Mouse (Mus musculus) c-Kit-positive CD71-positive TER-119-negative erythroid progenitor cells, embryonic 14.5 days (primary cell): ENCODE measurements around the gene Rufy3.

Source experiments
- DNase-seq: peaks from one replicate; pipeline ENCODE4 v3.0.0-alpha.2; 2013; ENCODE audit warnings: low read depth

Gene Rufy3

GRCm38 (mm10) chr5:88629125-88629524 is 64.3 kb downstream of the Rufy3 start:
- no peak for DNase-seq

- DNase-seq = no peak
Observed at GRCm38 (mm10) chr5:88629987-88630386, 65.1 kb downstream of the Rufy3 start.

DNA sequence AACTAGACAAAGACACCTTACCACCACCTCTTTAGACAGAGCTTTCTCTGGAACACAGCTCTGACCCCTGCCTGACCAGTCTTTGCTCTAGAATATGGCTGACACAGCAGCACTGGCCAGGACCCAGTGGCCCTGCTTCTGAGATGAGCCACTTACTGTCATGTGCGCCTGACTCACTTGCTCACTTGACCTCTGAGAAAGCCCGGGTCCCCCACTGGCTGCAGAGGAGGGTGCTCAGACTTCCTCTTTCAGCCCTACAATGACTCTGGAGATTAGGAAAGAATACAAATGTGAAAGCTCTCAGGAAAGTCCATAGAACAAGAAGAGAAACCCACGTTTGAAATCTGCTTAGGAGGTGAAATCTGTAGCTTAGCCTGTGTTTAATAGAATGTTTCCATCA is 66.0 kb downstream of the Rufy3 start:
- DNase-seq = no peak

GRCm38 (mm10) chr5:88631545-88631944 is 66.7 kb downstream of the Rufy3 start:
- no peak for DNase-seq

DNA sequence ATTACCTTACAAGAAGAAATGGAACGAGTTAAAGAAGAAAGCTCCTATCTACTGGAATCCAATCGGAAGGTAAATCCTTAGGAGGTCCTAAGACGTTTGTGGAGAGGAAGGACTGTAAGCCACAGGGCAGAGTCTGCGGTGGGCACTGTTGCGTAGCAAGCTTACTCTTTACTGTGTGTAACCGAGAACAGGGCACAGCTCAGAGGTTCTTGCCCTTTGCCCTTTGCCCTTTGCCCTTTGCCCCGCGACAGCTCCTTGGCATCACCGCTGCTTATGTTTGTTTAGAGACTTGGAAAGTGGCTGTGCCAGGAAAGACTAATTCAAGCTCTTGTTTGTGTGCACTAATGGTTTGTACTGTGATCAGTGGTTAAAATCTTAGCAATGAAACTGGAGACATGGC is 67.6 kb downstream of the Rufy3 start:
- no peak for DNase-seq

- DNase-seq = no peak
Observed at GRCm38 (mm10) chr5:88634076-88634475, 69.2 kb downstream of the Rufy3 start.

DNA sequence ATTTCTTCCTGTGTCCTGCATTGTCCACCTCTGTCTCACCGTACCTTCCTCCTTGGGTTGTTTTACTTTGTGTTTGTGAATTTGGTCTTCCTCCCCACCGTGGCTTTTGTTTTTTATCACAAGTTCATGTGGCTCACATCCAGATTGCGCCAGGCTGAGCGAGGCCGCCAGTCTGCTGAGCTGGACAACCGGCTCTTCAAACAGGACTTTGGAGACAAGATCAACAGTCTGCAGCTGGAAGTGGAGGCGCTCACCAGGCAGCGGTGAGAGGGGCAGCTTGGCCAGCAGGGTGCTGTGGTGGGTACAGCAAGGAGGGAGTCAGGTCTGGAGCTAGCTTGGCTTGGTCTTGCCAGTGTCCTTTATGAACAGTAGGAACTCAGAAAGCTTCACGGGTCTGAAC is 77.9 kb downstream of the Rufy3 start:
- no peak for DNase-seq

DNA sequence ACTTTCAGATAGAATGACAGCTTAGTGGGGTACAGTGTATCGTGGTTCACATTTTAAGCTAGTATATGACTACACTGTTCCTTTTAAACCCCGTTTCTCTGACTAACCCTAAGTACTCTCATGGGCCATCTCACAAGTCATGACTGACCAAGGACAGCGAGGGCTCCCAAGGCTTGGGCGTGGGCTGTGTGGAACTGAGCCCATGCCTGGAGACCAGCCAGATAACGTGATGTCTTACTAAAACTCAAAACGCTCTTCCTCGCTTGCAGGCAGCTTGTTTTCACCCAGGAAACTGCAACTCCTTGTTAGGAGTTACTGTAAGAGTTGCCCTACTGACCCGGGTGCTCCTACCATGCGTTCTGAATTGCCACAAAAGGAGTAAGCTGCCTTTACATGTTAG is 78.7 kb downstream of the Rufy3 start:
- DNase-seq = no peak

- DNase-seq = no peak
Observed at GRCm38 (mm10) chr5:88644901-88645300, 80.1 kb downstream of the Rufy3 start.

DNA sequence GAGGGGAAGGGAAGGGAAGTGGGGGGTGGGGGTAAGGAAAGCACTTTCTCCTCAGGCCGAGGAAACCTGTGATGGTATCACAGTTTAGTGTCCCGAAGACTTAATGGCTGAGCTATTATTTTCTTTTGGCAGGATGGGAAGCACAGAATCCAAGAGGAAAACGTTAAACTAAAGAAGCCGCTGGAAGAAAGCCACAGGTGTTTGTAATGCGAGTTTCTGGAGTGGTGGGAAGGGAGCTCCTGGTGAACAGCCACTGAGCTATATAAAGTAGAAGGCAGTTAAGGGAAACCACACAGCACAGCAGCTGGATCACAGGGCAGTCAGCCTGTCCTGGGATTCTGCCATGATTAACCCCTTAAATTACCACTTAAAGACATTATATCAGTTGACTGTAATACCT is 80.6 kb downstream of the Rufy3 start:
- DNase-seq = no peak

DNA sequence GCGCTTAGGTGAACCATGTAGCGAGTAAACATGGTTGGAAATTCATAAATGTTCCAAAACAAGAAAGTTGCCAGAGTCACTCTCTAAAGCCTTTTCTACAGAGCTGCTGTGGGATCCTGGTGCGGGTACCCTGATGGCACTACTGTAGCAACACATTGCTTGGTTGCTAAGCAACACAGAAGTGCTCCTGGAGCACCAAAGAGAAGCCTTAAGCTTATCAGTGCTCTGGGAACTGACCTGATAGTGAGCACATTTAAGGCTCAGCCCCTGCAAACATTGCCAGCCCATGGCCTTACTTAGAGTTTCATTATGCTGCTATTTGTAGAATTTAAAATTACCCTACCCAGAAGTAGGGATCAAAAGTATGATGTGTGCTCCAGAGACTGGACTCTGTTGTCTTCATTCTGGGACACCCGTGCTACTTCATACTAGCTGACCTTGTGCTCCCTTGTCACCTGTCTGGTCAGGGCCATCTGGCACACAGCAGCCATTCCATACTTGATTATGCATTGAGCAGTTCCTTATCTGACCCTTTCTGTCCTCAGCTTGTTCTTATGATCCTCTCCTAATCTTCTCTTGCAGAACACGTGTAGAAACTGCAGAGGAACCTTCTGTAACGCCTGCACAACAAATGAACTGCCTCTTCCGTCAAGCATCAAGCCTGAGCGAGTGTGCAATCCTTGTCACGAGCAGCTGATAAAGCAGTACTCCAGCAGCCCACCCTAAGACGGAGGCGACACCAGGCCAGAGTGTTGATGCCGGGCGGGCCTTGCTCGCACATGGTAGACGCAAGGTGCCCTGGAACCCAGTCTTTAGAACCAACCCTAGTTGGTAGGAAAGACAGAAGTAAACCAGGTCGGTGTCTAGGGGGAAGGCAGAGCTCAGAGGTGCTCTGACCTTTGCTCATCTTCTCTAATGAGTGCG is 84.7 kb downstream of the Rufy3 start:
- DNase-seq = peak; percentile 40

DNA sequence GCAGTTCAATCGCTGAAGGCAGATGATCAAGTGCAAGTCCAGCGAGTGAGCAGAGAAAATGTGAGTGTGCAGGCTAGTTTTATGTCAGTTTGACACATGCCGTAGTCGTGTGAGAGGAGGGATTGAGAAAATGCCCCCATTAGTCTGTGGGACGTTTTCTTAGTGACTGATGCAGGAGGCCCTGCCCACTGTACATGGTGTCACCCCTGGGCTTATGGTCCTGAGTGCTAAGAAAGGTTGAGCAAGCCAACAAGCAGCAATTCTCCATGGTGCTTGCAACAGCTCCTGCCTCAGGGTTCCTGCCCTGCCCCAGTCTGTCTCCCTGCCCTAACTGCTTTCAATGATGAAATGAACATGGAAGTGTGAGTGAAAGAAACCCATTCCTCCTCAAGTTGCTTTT is 87.7 kb downstream of the Rufy3 start:
- DNase-seq = no peak

DNA sequence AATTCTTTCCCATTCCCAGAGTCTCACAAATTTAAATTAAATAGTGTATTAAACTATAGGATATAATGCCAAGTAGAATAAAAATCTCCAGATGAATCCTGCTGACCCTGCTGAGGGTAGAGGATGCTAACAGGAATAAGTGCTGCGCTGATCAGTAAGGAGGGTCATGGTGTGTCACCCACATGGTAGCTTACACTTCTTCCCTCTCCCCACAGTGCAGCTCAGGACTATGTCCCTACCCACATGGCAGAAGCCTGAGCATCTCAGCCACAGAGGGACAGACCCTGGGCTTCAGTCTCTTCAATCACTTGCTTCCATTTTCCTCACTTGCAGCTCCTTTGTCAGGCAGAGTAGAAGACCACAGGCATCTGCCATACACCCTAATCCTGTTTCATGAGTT is 93.0 kb downstream of the Rufy3 start:
- DNase-seq = no peak

- no peak for DNase-seq
Observed at GRCm38 (mm10) chr5:88663151-88663550, 98.3 kb downstream of the Rufy3 start.

GRCm38 (mm10) chr5:88663875-88664274 is 99.0 kb downstream of the Rufy3 start:
- no peak for DNase-seq

DNA sequence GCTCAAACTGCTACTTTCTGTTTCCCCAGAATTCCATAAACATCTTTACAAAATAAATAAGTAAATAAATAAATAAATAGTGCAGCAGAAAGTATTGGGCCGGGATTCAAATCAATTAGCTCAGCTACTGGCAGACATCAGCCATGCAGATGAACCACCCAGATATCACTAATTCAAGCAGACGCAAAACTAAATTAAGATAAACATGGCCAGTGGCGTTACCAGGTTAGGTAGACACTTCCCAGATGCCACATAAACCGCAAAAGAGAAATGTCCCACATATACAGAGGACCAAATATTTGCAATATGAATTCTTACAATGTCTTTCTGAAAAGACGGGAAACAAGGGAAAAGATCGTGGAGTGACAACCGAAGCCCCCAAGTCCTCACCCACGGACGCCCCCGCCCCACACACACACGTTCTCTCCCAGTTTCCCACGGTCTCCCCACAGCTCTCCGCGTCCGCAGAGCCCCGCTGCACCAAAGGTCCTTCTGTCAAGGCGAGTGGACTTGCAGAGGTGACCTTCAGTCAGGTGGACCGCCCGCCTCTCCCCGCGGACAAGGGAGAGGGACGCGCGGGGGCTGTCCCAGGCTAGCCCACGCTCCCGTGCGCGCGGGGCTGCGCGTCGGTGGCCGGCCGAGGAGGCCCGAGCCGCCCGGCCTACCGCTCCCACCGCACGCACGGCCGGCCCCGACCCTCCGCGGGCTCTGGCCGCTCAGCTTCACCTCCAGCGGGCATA is 110.0 kb downstream of the Rufy3 start:
- DNase-seq = peak; percentile 47

- peak; percentile 76 for DNase-seq
Observed at GRCm38 (mm10) chr5:88675443-88676387, 110.9 kb downstream of the Rufy3 start, which contains the start of gene Grsf1. Gene Grsf1, minus strand, starts transcription at chr5:88676171.

GRCm38 (mm10) chr5:88678929-88679328 is 114.1 kb downstream of the Rufy3 start:
- no peak for DNase-seq

DNA sequence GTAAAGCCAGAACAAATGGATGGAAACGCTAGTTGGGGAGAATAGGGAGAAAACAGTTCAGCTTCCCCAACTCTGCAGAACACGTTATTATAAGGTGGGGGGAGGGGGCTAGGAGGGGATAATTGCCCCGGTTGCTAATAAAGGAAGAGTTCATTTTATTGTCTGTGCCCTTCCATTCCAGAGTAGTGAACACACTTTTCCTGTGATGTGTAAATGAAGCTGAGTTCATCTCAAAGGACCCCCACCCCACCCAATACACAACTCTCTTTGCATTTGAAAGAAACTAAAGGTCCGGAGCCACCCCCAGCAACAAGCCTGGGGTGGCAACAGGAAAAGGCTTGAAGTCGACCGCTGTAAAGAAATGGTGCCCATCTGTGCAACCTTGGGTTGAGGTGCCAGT is 114.5 kb downstream of the Rufy3 start:
- DNase-seq = no peak

DNA sequence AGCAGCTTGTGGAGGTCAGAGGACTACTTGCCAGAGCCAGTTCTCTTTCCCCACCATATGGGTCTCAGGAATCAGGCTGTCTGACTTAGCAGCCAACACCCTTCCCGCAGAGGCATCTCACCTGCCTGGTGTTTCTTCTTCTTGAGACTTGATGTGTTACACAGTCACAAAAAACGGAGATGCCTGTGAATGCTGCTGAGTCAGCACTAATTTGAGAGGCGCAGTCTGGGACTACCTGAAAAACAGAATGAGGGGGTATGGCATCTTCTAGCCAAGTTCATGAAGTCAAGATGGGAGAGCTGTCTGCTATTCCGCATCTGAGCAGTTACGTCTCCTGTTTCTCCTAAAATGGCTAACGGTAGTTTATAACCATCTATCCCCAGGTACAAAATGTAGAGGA is 115.7 kb downstream of the Rufy3 start:
- DNase-seq = no peak

GRCm38 (mm10) chr5:88683706-88684105 is 118.9 kb downstream of the Rufy3 start:
- DNase-seq = no peak

DNA sequence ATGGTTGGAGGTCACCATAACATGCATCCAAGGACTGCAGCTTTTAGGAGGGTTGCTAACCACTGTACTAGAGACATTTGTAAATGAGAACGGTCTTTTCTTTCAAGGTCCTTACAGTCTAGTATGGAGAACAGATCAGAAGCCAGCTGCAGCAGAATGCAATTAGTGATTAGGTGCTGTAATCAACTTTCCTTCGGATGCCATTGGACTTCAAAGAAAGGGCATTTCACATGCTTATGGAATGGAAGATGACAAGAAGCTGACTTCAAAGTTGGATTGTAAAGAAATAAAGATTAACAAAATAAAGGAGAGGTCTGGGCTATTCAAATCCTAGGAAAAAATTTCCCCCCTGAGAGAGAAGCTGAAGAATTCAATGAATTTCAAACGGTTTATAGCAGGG is 119.4 kb downstream of the Rufy3 start:
- no peak for DNase-seq
